Mouse (Mus musculus): ENCODE measurements around the gene Mttp. TPM values are rescaled to one million over a fixed set of nuclear protein-coding genes. Genes with fewer than 3 reads are reported as not detected.
A peak's percentile ranks its signal among the peaks of the same experiment; 100 is the strongest.
"Not testable (repeated sequence)": the region's sequence is repeated elsewhere in the genome, so short reads cannot be mapped to it uniquely, and the experiment has no call there.

Mttp gene
- polyA plus RNA-seq, 1 experiment from 2014 or later, result 7.6 TPM

DNA sequence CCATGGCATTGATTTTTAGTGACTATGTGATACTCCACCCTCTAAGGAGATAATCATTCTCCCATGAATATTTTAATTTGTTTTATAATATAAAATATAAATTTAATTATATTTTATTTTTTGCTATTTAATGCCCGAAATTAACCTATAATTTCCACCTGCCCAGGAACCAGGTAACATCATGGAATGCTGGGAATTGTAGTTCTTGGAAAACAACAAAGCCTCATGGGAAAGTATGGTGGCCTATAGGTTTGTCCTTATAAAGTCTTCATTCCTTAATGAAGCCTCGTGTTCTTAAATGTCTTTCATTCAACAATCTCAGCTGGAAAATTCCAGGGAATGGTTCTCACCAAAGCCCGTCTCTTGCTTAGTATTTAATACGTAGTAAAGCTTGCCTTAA is 10.3 kb upstream of the Mttp start:
- WGBS, result 91% methylated on average over 4 of the region's 4 CpGs
- Histone ChIP-seq H3K9me3 (no peaks in the 10 kb centered on the region), H3K27me3 (no peaks in the 10 kb centered on the region), H3K4me1 (replicated peaks) (no peaks in the 10 kb centered on the region), H3K4me2 (no peak overlapping the region), H3K4me3 (no peak overlapping the region), H3K36me3 (peaks cover 12% of the 10 kb centered on the region), H3K9ac (no peak overlapping the region), H3K27ac (replicated peaks) (no peak overlapping the region)
- ATAC-seq (ENCODE audit: low read depth), result no peak

DNA sequence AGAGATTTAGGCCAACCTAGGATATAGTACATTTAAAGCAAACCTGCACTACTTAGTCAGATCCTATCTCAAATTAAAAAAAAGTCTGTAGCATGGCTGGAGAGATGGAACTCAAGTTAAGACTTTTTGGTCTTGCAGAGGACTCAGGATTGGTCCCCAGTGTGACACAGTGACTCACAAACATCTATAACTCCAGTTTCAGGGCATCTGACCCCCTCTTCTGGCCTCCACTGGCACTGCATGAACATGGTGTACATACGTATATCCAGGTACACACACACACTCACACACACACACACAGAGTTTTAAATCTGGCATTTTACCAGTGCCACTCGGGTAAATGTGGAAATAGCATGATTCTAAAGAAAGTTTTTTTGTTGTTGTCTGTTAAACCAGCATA is 4.0 kb upstream of the Mttp start:
- Histone ChIP-seq H3K4me3 (no peak overlapping the region), H3K36me3 (peaks cover 19% of the 10 kb centered on the region), H3K27ac (replicated peaks) (no peak overlapping the region), H3K9me3 (no peaks in the 10 kb centered on the region), H3K4me2 (no peak overlapping the region), H3K4me1 (replicated peaks) (no peaks in the 10 kb centered on the region), H3K27me3 (no peaks in the 10 kb centered on the region), H3K9ac (no peak overlapping the region)
- ATAC-seq (ENCODE audit: low read depth), result no peak
- WGBS, result 97% methylated on average over 2 of the region's 2 CpGs

- H3K4me3 ChIP-seq, result peak overlapping the region; percentile 62
- H3K36me3 ChIP-seq, result peaks cover under 1% of the 10 kb centered on the region; the same call in 1 of the 2 replicates
- peak overlapping the region; percentile 74 for H3K9ac ChIP-seq
- H3K27ac ChIP-seq (replicated peaks), result peak overlapping the region; percentile 95
- H3K4me2 ChIP-seq, result peak overlapping the region; percentile 82
- no peak for ATAC-seq (ENCODE audit: low read depth)
- no peaks in the 10 kb centered on the region for H3K27me3 ChIP-seq
- no peaks in the 10 kb centered on the region for H3K9me3 ChIP-seq
- peaks cover 9% of the 10 kb centered on the region for H3K4me1 ChIP-seq (replicated peaks)
- WGBS, result under 1% methylated on average over 18 of the region's 18 CpGs
Observed at GRCm38 (mm10) chr3:138144060-138144641, 617 bp downstream of the Mttp start.

- H3K4me2 ChIP-seq, result peak within 1 kb of the TSS; percentile 82
- no peaks in the 10 kb centered on the region for H3K36me3 ChIP-seq
- no peaks in the 10 kb centered on the region for H3K9me3 ChIP-seq
- peak within 1 kb of the TSS; percentile 95 for H3K27ac ChIP-seq (replicated peaks)
- peak within 1 kb of the TSS; percentile 74 for H3K9ac ChIP-seq
- no peaks in the 10 kb centered on the region for H3K27me3 ChIP-seq
- peak; percentile 99 for ATAC-seq (ENCODE audit: low read depth)
- peak within 1 kb of the TSS; percentile 62 for H3K4me3 ChIP-seq
- H3K4me1 ChIP-seq (replicated peaks), result peaks cover 9% of the 10 kb centered on the region
- WGBS, result under 1% methylated on average over 70 of the region's 70 CpGs
Observed at GRCm38 (mm10) chr3:138143315-138144059, 1.3 kb downstream of the Mttp start, which contains the start of gene Trmt10a. Trmt10a (plus strand) TSS chr3:138143448.

DNA sequence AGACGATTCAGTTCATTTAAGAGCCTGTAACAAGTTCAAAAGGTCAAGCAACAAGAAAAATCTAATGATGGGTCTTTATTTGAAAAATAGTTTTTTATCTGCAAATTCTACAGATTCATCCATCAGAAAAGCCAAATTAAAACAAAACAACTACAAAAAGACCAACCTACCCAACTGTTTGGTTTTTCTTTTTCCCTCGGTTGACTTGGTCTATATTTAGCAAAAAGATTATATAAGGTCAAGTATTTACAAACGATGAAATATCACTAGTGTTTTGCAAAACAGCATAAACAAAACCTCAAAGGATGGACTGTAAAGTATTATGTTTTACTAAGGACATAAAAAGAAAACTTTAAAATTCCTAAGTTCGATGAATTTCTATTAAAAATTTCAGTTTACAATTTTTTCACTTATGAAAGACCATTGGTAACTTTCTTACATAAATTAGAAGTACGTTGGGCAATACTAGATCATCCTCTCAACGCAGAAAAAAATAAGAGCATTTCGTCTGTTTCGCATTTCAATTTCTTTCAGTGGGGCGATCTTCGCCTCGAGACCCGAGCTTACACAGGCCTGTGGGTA is 1.9 kb downstream of the Mttp start:
- ATAC-seq (ENCODE audit: low read depth), result no peak
- 7% methylated on average over 12 of the region's 12 CpGs for WGBS

DNA sequence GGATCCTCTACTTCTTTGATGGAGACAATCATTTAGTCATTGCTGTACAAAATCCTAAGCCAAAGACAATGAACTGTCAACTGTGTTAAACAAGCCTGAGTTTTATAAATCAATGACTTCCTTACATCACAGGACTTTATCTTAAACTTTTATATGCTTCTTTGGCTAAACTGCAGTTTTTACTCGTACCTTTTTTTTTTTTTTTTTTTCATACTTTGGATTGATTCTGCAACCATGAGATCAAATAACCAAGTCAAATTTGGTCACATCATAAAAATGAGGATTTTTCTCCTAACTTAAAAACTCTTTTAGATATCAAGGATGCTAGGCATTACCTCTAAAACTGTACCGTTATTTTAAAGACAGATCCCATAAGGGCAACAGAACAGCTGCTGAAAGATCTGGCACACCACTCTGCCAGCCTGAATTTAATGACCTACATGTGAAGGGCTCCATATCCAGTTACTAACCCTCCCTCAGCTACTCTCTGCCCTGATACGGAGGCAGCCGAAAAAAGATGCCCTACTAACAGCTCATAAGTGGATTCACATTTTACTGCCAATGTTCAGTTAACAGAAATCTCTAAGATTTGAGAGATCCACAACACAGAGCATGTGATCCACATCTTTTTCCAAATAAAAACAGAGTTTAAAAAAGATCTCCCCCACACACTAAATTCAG is 2.6 kb downstream of the Mttp start:
- Histone ChIP-seq H3K36me3 (no peaks in the 10 kb centered on the region), H3K4me1 (replicated peaks) (peaks cover 9% of the 10 kb centered on the region), H3K9ac (0 out of 2 replicates have a peak overlapping the region, but pooled peaks have one; percentile 2), H3K4me3 (peak overlapping the region; percentile 62), H3K9me3 (no peaks in the 10 kb centered on the region), H3K4me2 (peak overlapping the region; percentile 82), H3K27ac (replicated peaks) (peak overlapping the region; percentile 9; the same call in 1 of the 2 replicates), H3K27me3 (no peaks in the 10 kb centered on the region)
- ATAC-seq (ENCODE audit: low read depth), result no peak
- WGBS, result 61% methylated on average over 4 of the region's 4 CpGs

More for the DNA sequence above, 1.9 kb downstream of the Mttp start:
- Histone ChIP-seq H3K4me3 (peak overlapping the region; percentile 62), H3K9me3 (no peaks in the 10 kb centered on the region), H3K4me2 (peak overlapping the region; percentile 82), H3K4me1 (replicated peaks) (peaks cover 9% of the 10 kb centered on the region), H3K27me3 (no peaks in the 10 kb centered on the region), H3K9ac (peak overlapping the region; percentile 74), H3K36me3 (no peaks in the 10 kb centered on the region), H3K27ac (replicated peaks) (peak overlapping the region; percentile 95)

DNA sequence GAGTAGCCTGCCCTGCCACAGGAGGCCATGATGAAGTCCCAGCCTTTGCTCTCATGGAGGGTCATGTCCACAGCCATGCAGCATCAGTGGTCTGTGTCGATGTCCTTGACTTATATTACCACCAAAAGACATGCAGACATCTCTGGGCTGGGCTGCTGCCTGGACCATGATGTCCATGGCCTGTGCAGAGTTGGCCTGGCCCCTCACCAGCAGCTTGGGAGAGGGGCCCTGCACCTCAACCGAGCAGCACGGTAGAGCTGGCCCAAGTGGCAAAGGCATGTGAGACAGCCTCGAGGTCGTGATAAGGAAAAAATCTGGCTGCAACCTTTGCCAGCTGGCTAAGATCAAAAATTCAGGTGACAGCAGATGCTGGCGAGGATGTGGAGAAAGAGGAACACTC is 5.1 kb downstream of the Mttp start:
- Histone ChIP-seq H3K27ac (replicated peaks) (no peak overlapping the region), H3K36me3 (no peaks in the 10 kb centered on the region)
- ATAC-seq (ENCODE audit: low read depth), result no peak

GRCm38 (mm10) chr3:138138146-138138545 is 6.6 kb downstream of the Mttp start:
- H3K4me1 ChIP-seq (replicated peaks); H3K4me2 ChIP-seq; H3K36me3 ChIP-seq; H3K4me3 ChIP-seq; H3K9ac ChIP-seq; H3K9me3 ChIP-seq; H3K27me3 ChIP-seq; ATAC-seq (ENCODE audit: low read depth); H3K27ac ChIP-seq (replicated peaks): not testable (repeated sequence)
- 74% methylated on average over 13 of the region's 13 CpGs for WGBS

More for the DNA sequence above, 5.1 kb downstream of the Mttp start:
- no peak overlapping the region for H3K9ac ChIP-seq
- no peaks in the 10 kb centered on the region for H3K9me3 ChIP-seq
- H3K4me2 ChIP-seq, result no peak overlapping the region
- H3K4me1 ChIP-seq (replicated peaks), result peaks cover 9% of the 10 kb centered on the region
- H3K4me3 ChIP-seq, result no peak overlapping the region
- 94% methylated on average over 6 of the region's 6 CpGs for WGBS
- H3K27me3 ChIP-seq, result no peaks in the 10 kb centered on the region

DNA sequence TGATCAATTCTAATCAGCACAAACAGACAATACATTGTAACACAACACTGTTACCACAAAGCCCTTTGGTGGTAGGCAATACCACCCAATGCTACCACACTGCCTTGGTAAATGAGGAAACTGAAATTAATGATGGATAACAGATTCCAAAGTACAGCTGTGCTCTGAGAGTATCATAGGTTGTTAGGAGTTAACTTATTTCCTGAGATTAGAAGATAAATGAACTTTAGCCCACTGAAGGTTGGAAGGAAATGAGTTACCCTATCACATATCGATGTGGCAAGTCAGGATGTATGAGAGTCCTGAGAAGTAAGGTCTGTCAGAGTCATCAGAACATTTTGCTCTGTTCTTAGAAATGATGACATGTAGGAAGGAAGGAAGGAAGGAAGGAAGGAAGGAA is 10.2 kb downstream of the Mttp start:
- no peaks in the 10 kb centered on the region for H3K9me3 ChIP-seq
- no peak overlapping the region for H3K4me3 ChIP-seq
- H3K4me2 ChIP-seq, result no peak overlapping the region
- H3K27ac ChIP-seq (replicated peaks), result no peak overlapping the region
- H3K36me3 ChIP-seq, result no peaks in the 10 kb centered on the region
- H3K9ac ChIP-seq, result no peak overlapping the region
- no peaks in the 10 kb centered on the region for H3K4me1 ChIP-seq (replicated peaks)
- no peaks in the 10 kb centered on the region for H3K27me3 ChIP-seq
- no peak for ATAC-seq (ENCODE audit: low read depth)
- 92% methylated on average over 1 of the region's 1 CpGs for WGBS

GRCm38 (mm10) chr3:138133916-138134315 is 10.9 kb downstream of the Mttp start:
- Histone ChIP-seq H3K27ac (replicated peaks) (no peak overlapping the region), H3K9me3 (no peaks in the 10 kb centered on the region), H3K4me3 (no peak overlapping the region), H3K9ac (no peak overlapping the region), H3K4me1 (replicated peaks) (no peaks in the 10 kb centered on the region), H3K4me2 (no peak overlapping the region), H3K36me3 (no peaks in the 10 kb centered on the region), H3K27me3 (no peaks in the 10 kb centered on the region)
- 87% methylated on average over 11 of the region's 11 CpGs for WGBS
- ATAC-seq (ENCODE audit: low read depth), result no peak

DNA sequence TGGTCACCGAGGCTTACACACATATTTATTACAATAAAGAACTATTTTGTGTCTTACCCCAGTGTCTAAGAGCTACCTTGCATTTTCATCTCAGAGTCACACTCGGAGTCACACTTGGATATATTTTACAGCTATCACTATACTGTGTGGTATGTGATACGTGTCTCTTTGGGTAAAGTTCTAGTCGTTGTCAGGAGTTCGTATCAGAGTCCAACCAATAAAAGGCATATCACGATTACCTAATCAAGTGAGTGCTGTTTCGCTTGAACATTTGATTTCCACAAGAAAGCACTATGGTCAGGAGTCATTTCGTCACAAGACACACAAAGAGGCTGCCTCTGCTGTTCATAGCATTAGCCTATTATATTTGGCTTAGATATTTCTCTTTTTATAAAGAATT is 11.3 kb downstream of the Mttp start:
- no peaks in the 10 kb centered on the region for H3K4me1 ChIP-seq (replicated peaks)

DNA sequence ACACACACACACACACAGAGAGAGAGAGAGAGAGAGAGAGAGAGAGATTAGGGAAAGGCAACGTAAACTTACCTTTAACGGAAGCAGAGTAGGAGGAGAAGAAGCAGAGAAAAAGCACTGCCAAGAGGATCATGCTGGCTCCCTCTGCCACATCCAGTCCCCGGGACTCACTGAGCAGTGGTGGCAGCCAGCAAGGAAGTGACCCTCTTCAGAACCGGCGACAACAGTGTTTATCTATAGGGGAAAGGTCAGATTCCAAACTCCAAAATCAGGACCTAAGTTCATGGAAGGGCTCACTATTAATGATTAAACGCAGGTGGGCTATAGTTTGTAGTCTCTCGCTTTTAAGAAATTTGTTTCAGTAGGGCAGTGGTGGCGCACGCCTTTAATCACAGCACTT is 13.6 kb downstream of the Mttp start:
- H3K27ac ChIP-seq (replicated peaks), result no peak overlapping the region
- no peaks in the 10 kb centered on the region for H3K9me3 ChIP-seq
- H3K4me2 ChIP-seq, result no peak overlapping the region
- no peak overlapping the region for H3K9ac ChIP-seq
- no peak for ATAC-seq (ENCODE audit: low read depth)
- no peaks in the 10 kb centered on the region for H3K4me1 ChIP-seq (replicated peaks)
- no peaks in the 10 kb centered on the region for H3K36me3 ChIP-seq
- H3K4me3 ChIP-seq, result no peak overlapping the region
- WGBS, result 70% methylated on average over 9 of the region's 9 CpGs
- no peaks in the 10 kb centered on the region for H3K27me3 ChIP-seq

More for the DNA sequence above, 11.3 kb downstream of the Mttp start:
- no peaks in the 10 kb centered on the region for H3K9me3 ChIP-seq
- no peak overlapping the region for H3K27ac ChIP-seq (replicated peaks)
- H3K36me3 ChIP-seq, result no peaks in the 10 kb centered on the region
- WGBS, result 86% methylated on average over 8 of the region's 8 CpGs
- H3K9ac ChIP-seq, result no peak overlapping the region
- no peak for ATAC-seq (ENCODE audit: low read depth)
- no peak overlapping the region for H3K4me2 ChIP-seq
- H3K4me3 ChIP-seq, result no peak overlapping the region
- no peaks in the 10 kb centered on the region for H3K27me3 ChIP-seq
